Mouse (Mus musculus) neutrophil, adult 59 days (primary cell): Measurements from ENCODE around the gene Gm14393. TPM values are rescaled to one million over a fixed set of nuclear protein-coding genes. Genes with fewer than 3 reads are reported as not detected.

Source experiments
- total RNA-seq, 2 experiments: library from RNA; stranded (reverse); gene quantifications; 1 replicate in 1 of 2; 2 replicates in 1 of 2; pipeline ENCODE4 v1.2.4; 2023

Gene Gm14393
- total RNA-seq: not detected

GRCm38 (mm10) chr2:175067681-175068261, at the start of gene Gm14393:
Gm14393 (minus strand) TSS chr2:175067781.

Other genes with a start within 250 kb of the Gm14393 start
- not detected for gene Gm14444, start 57.5 kb downstream of the Gm14393 start, total RNA-seq
- gene Gm14399, start 74.2 kb upstream of the Gm14393 start, total RNA-seq: 1 to 10 TPM in 1 of 2 experiments, under 1 TPM in 1; 0.26 to 1.2 TPM
- not detected for gene Gm14443, start 108.1 kb upstream of the Gm14393 start, total RNA-seq
- 1 to 10 TPM; 6.4 to 8.3 TPM for gene Gm14391, start 139.1 kb upstream of the Gm14393 start, total RNA-seq
- 1 to 10 TPM in 1 of 2 experiments, under 1 TPM in 1; 0.82 to 3.9 TPM for gene Gm14440, start 207.3 kb upstream of the Gm14393 start, total RNA-seq